Mouse (Mus musculus) kidney, postnatal 0 days (tissue): ENCODE measurements around the gene Med8. TPM values are rescaled to one million over a fixed set of nuclear protein-coding genes. Genes with fewer than 3 reads are reported as not detected.

Experiments
- ATAC-seq: fragments of 200-750 bp; cut with Nextera tagmentation; replicated peaks from 2 replicates; pipeline ENCODE4 v1.8.0; 2017; ENCODE audit warnings: low read depth, moderate number of reproducible peaks, moderate TSS enrichment, moderate library complexity; ENCODE audit not compliant: low FRiP score
- DNase-seq: peaks from one replicate; pipeline ENCODE4 v3.0.0-alpha.2; 2016; ENCODE audit warnings: low spot score
- H3K27ac ChIP-seq: fragments of 300-500 bp; sonication (generic); 2 replicates; pipeline ENCODE4 v1.5.1; 2014; ENCODE audit warnings: mild to moderate bottlenecking
- H3K27me3 ChIP-seq: fragments of 300-500 bp; sonication (generic); 2 replicates; pipeline ENCODE4 v1.6.1; 2014; ENCODE audit warnings: low read length, mixed read lengths; ENCODE audit not compliant: insufficient read depth
- H3K36me3 ChIP-seq: fragments of 300-500 bp; sonication (generic); 2 replicates; pipeline ENCODE4 v1.6.1; 2014; ENCODE audit warnings: low read length, mixed read lengths; ENCODE audit not compliant: insufficient read depth
- H3K4me1 ChIP-seq: fragments of 300-500 bp; sonication (generic); replicated peaks from 2 replicates; pipeline ENCODE4 v1.6.1; 2014; ENCODE audit warnings: antibody characterized with exemption, low read length, mixed read lengths; ENCODE audit not compliant: insufficient read depth
- H3K4me2 ChIP-seq: fragments of 300-500 bp; sonication (generic); 2 replicates; pipeline ENCODE4 v1.6.1; 2014; ENCODE audit warnings: mild to moderate bottlenecking, low read length, moderate library complexity, mixed read lengths
- H3K4me3 ChIP-seq: fragments of 300-500 bp; sonication (generic); replicated peaks from 2 replicates; pipeline ENCODE4 v1.5.1; 2014; ENCODE audit warnings: low read depth, low read length
- H3K9ac ChIP-seq: fragments of 300-500 bp; sonication (generic); 2 replicates; pipeline ENCODE4 v1.6.1; 2014; ENCODE audit warnings: low read depth, low read length
- H3K9me3 ChIP-seq: fragments of 300-500 bp; sonication (generic); replicated peaks from 2 replicates; pipeline ENCODE4 v1.6.1; 2016; ENCODE audit warnings: low read length, inconsistent platforms, mixed read lengths
- CTCF ChIP-seq: IDR thresholded peaks from 2 replicates; pipeline ENCODE4 v1.5.1; 2016; ENCODE audit warnings: antibody characterized with exemption, low read depth, mild to moderate bottlenecking, moderate library complexity
- WGBS: fragments of 180-500 bp; shearing (Covaris S2); extraction: QIAGEN DNeasy Blood & Tissue Kit; methylation state at CpG from one replicate; pipeline ENCODE4 v1.1.7; 2014; 5-methylcytosine and 5-hydroxymethylcytosine counted together
- polyA plus RNA-seq: library from polyadenylated mRNA; unstranded; fragments of >200 nt; fragmentation: Nextera tagmentation; extraction: Ambion mirVana; gene quantifications from 2 replicates; pipeline ENCODE4 v1.2.1, GENCODE M21; 2015

Gene Med8
- polyA plus RNA-seq, 1 experiment from 2014 or later = 89.6 TPM

DNA sequence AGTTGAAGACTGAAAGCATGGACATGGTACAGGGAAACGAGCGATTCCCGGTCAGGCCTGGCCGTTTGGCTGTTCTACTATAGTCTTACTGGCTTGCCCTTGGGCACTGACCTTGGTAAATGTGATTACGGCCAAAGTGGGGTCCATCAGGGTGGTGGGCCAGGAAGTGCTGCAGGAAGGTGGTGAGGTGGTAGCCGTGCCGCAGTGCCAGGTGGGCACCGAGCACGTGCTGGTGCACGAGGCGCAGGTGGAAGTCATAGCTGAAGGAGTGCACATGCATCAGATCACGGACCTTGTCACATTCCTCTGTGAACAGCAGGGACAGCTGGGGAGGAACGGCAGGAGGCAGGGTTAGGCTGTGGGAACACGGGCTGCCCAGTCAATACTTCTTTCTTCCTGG is 43.1 kb upstream of the Med8 start:
- Histone ChIP-seq H3K4me3 (no peak overlapping the region), H3K27me3 (no peaks in the 10 kb centered on the region), H3K36me3 (peaks cover 65% of the 10 kb centered on the region), H3K9ac (no peak overlapping the region), H3K4me1 (no peaks in the 10 kb centered on the region), H3K27ac (no peak overlapping the region), H3K9me3 (no peaks in the 10 kb centered on the region), H3K4me2 (no peak overlapping the region)
- ATAC-seq (no peak), DNase-seq (no peak)
- WGBS = 88% methylated on average over 14 of the region's 14 CpGs
- no peak for TF ChIP-seq CTCF

GRCm38 (mm10) chr4:118367551-118367950 is 41.6 kb upstream of the Med8 start:
- Histone ChIP-seq H3K4me1 (no peaks in the 10 kb centered on the region), H3K4me3 (no peak overlapping the region), H3K4me2 (no peak overlapping the region), H3K27me3 (no peaks in the 10 kb centered on the region), H3K9me3 (no peaks in the 10 kb centered on the region), H3K27ac (no peak overlapping the region), H3K36me3 (peaks cover 67% of the 10 kb centered on the region), H3K9ac (no peak overlapping the region)
- DNase-seq (no peak), ATAC-seq (no peak)
- WGBS = 88% methylated on average over 12 of the region's 12 CpGs
- TF ChIP-seq CTCF = no peak

GRCm38 (mm10) chr4:118368616-118369015 is 40.5 kb upstream of the Med8 start:
- no peak for TF ChIP-seq CTCF
- ATAC-seq (no peak), DNase-seq (no peak)
- Histone ChIP-seq H3K4me3 (no peak overlapping the region), H3K9me3 (no peaks in the 10 kb centered on the region), H3K9ac (no peak overlapping the region), H3K4me1 (no peaks in the 10 kb centered on the region), H3K4me2 (no peak overlapping the region), H3K36me3 (peaks cover 67% of the 10 kb centered on the region), H3K27me3 (no peaks in the 10 kb centered on the region), H3K27ac (no peak overlapping the region)
- 65% methylated on average over 3 of the region's 3 CpGs for WGBS

GRCm38 (mm10) chr4:118371822-118372221 is 37.3 kb upstream of the Med8 start:
- Histone ChIP-seq H3K4me1 (no peaks in the 10 kb centered on the region), H3K36me3 (peaks cover 74% of the 10 kb centered on the region), H3K27me3 (no peaks in the 10 kb centered on the region), H3K9me3 (no peaks in the 10 kb centered on the region), H3K4me3 (no peak overlapping the region), H3K4me2 (no peak overlapping the region), H3K27ac (no peak overlapping the region), H3K9ac (no peak overlapping the region)
- TF ChIP-seq CTCF = no peak
- ATAC-seq = no peak
- 88% methylated on average over 13 of the region's 13 CpGs for WGBS
- DNase-seq = no peak

- ATAC-seq (no peak), DNase-seq (no peak)
- Histone ChIP-seq H3K4me2 (no peak overlapping the region), H3K4me3 (no peak overlapping the region), H3K4me1 (no peaks in the 10 kb centered on the region), H3K9ac (no peak overlapping the region), H3K9me3 (no peaks in the 10 kb centered on the region), H3K27me3 (no peaks in the 10 kb centered on the region), H3K27ac (no peak overlapping the region), H3K36me3 (peaks cover 82% of the 10 kb centered on the region)
- no peak for TF ChIP-seq CTCF
- WGBS = 93% methylated on average over 6 of the region's 6 CpGs
Observed at GRCm38 (mm10) chr4:118375999-118376398, 33.1 kb upstream of the Med8 start.

DNA sequence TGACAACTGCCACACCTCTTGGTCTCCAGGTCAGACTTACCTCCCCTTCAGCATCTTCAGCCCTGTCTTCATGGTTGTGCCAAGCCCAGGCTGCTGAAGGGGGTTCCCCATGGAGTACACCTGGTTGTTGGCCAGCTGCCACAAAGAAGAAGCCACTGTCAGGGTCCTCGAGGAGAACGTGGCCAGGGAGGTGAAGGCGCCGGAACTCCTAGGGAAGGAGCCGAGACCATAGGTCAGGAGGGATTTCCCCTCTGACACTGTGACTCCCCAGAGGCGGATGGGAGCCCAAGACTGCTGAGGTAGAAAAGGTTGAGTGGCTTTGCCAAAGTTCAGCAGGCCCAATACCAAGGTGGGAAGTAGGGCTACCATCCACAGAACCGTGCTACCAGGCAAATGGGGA is 25.9 kb upstream of the Med8 start:
- no peak for ATAC-seq
- peaks cover 79% of the 10 kb centered on the region for H3K36me3 ChIP-seq

GRCm38 (mm10) chr4:118387316-118387715 is 21.8 kb upstream of the Med8 start:
- no peaks in the 10 kb centered on the region for H3K4me1 ChIP-seq
- peaks cover 90% of the 10 kb centered on the region for H3K36me3 ChIP-seq
- H3K4me2 ChIP-seq = no peak overlapping the region
- 88% methylated on average over 8 of the region's 8 CpGs for WGBS
- no peak for ATAC-seq
- DNase-seq = no peak
- H3K4me3 ChIP-seq = no peak overlapping the region
- H3K27me3 ChIP-seq = no peaks in the 10 kb centered on the region
- TF ChIP-seq CTCF = no peak
- no peak overlapping the region for H3K27ac ChIP-seq
- no peak overlapping the region for H3K9ac ChIP-seq
- H3K9me3 ChIP-seq = no peaks in the 10 kb centered on the region

More for the DNA sequence above, 25.9 kb upstream of the Med8 start:
- H3K27ac ChIP-seq = no peak overlapping the region
- no peak overlapping the region for H3K4me3 ChIP-seq
- H3K27me3 ChIP-seq = no peaks in the 10 kb centered on the region
- H3K4me2 ChIP-seq = no peak overlapping the region
- WGBS = 84% methylated on average over 7 of the region's 7 CpGs
- no peak for DNase-seq
- H3K9ac ChIP-seq = no peak overlapping the region
- H3K4me1 ChIP-seq = no peaks in the 10 kb centered on the region
- no peaks in the 10 kb centered on the region for H3K9me3 ChIP-seq
- TF ChIP-seq CTCF = no peak
